Mouse (Mus musculus): ENCODE data around the gene Antxr1.

DNA sequence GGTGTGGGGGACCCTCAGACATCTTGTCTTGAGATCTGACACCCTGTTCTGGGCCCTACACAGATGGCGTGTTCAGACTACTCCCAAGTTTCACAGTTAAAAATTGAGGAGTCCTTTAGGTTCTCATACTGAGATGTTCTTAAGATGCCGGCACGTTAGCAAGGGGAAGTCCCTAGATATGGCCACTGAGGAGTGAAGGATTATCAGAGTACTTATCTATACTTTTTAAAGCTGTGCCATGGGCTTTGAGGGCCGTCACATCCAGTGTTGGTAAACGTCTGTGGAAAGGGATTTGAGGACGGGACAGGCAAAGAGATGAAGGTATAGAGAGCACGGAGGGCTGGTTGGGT, 182.4 kb downstream of the Antxr1 start:
- TF ChIP-seq POLR2A (IDR thresholded peaks at IDR 0.05; ENCODE audit: borderline replicate concordance, insufficient read depth, low read length) (no peak), CTCF (IDR thresholded peaks at IDR 0.05; ENCODE audit: borderline replicate concordance, insufficient read depth, low read depth, low read length) (no peak)

All from cerebellum, adult 2 months (tissue).